Mouse (Mus musculus) spleen, adult 2 months (tissue): ENCODE results near the gene Helq.

Experiments
- CTCF ChIP-seq: fragments of 200-500 bp; IDR thresholded peaks from 2 replicates; pipeline ENCODE4 v1.5.1; 2011; ENCODE audit warnings: mild to moderate bottlenecking, inconsistent platforms; ENCODE audit not compliant: insufficient read depth, insufficient read length, insufficient replicate concordance; ENCODE audit errors: extremely low read depth
- POLR2A ChIP-seq: fragments of 200-500 bp; IDR thresholded peaks from 2 replicates; pipeline ENCODE4 v1.6.1; 2011; ENCODE audit warnings: low read depth, low read length, inconsistent platforms

GRCm38 (mm10) chr5:100798165-100798860, at the start of gene Helq, which contains the start of gene Mrps18c:
- TF ChIP-seq CTCF = no peak
- TF ChIP-seq POLR2A = no peak; the same call in 1 of the 2 replicates
